Mouse (Mus musculus): ENCODE measurements around the gene Lemd1. TPM values are rescaled to one million over a fixed set of nuclear protein-coding genes. Genes with fewer than 3 reads are reported as not detected.

The Lemd1 gene
- total and polyA plus RNA-seq, 2 experiments: not detected

- Histone ChIP-seq H3K4me3 (ENCODE audit: insufficient read depth, low read depth, low read length) (no peak overlapping the region), H3K9ac (ENCODE audit: low read depth, low read length) (no peak overlapping the region), H3K4me1 (ENCODE audit: control insufficient read depth, insufficient read depth, low read length) (no peaks in the 10 kb centered on the region), H3K79me2 (ENCODE audit: control insufficient read depth, insufficient read depth, low read length) (no peaks in the 10 kb centered on the region), H3K27ac (replicated peaks; ENCODE audit: insufficient read depth, low read depth, low read length) (no peak overlapping the region), H3K36me3 (ENCODE audit: control insufficient read depth, insufficient read depth, low read length) (no peaks in the 10 kb centered on the region), H3K27me3 (ENCODE audit: control insufficient read depth, insufficient read depth, low read length) (no peaks in the 10 kb centered on the region; the same call in 1 of the 2 replicates)
- 28% methylated on average over 4 of the region's 4 CpGs for WGBS
- TF ChIP-seq CTCF (IDR thresholded peaks at IDR 0.05; ENCODE audit: low read depth, low read length) (peak; percentile 78), POLR2A (IDR thresholded peaks at IDR 0.05; ENCODE audit: extremely low read depth, insufficient read depth, low read length) (no peak)
- DNase-seq (ENCODE audit: extremely low read depth, low read depth, low spot score): peak; percentile 36
These were observed 114.9 kb downstream of the Lemd1 start for GRCm38 (mm10) chr1:132306160-132306559.

GRCm38 (mm10) chr1:132306808-132307207, 115.6 kb downstream of the Lemd1 start:
- TF ChIP-seq POLR2A (IDR thresholded peaks at IDR 0.05; ENCODE audit: extremely low read depth, insufficient read depth, low read length): no peak
- TF ChIP-seq CTCF (IDR thresholded peaks at IDR 0.05; ENCODE audit: low read depth, low read length): no peak
- 35% methylated on average over 4 of the region's 4 CpGs for WGBS
- no peak for DNase-seq (ENCODE audit: extremely low read depth, low read depth, low spot score)
- Histone ChIP-seq H3K79me2 (ENCODE audit: control insufficient read depth, insufficient read depth, low read length) (no peaks in the 10 kb centered on the region), H3K4me3 (ENCODE audit: insufficient read depth, low read depth, low read length) (no peak overlapping the region), H3K36me3 (ENCODE audit: control insufficient read depth, insufficient read depth, low read length) (no peaks in the 10 kb centered on the region), H3K9ac (ENCODE audit: low read depth, low read length) (no peak overlapping the region), H3K27me3 (ENCODE audit: control insufficient read depth, insufficient read depth, low read length) (no peaks in the 10 kb centered on the region; the same call in 1 of the 2 replicates), H3K27ac (replicated peaks; ENCODE audit: insufficient read depth, low read depth, low read length) (no peak overlapping the region), H3K4me1 (ENCODE audit: control insufficient read depth, insufficient read depth, low read length) (no peaks in the 10 kb centered on the region)

- Histone ChIP-seq H3K79me2 (ENCODE audit: control insufficient read depth, insufficient read depth, low read length) (no peaks in the 10 kb centered on the region), H3K27me3 (ENCODE audit: control insufficient read depth, insufficient read depth, low read length) (no peaks in the 10 kb centered on the region; the same call in 1 of the 2 replicates), H3K4me1 (ENCODE audit: control insufficient read depth, insufficient read depth, low read length) (no peaks in the 10 kb centered on the region), H3K9ac (ENCODE audit: low read depth, low read length) (no peak overlapping the region), H3K36me3 (ENCODE audit: control insufficient read depth, insufficient read depth, low read length) (no peaks in the 10 kb centered on the region), H3K4me3 (ENCODE audit: insufficient read depth, low read depth, low read length) (no peak overlapping the region), H3K27ac (replicated peaks; ENCODE audit: insufficient read depth, low read depth, low read length) (no peak overlapping the region)
- TF ChIP-seq CTCF (IDR thresholded peaks at IDR 0.05; ENCODE audit: low read depth, low read length) (no peak), POLR2A (IDR thresholded peaks at IDR 0.05; ENCODE audit: extremely low read depth, insufficient read depth, low read length) (no peak)
- 81% methylated on average over 6 of the region's 6 CpGs for WGBS
- DNase-seq (ENCODE audit: extremely low read depth, low read depth, low spot score): no peak
These were observed 116.7 kb downstream of the Lemd1 start for GRCm38 (mm10) chr1:132307962-132308361.

- Histone ChIP-seq H3K27ac (replicated peaks; ENCODE audit: insufficient read depth, low read depth, low read length) (no peak overlapping the region), H3K4me1 (ENCODE audit: control insufficient read depth, insufficient read depth, low read length) (no peaks in the 10 kb centered on the region), H3K79me2 (ENCODE audit: control insufficient read depth, insufficient read depth, low read length) (no peaks in the 10 kb centered on the region), H3K4me3 (ENCODE audit: insufficient read depth, low read depth, low read length) (no peak overlapping the region), H3K27me3 (ENCODE audit: control insufficient read depth, insufficient read depth, low read length) (no peaks in the 10 kb centered on the region; the same call in 1 of the 2 replicates), H3K9ac (ENCODE audit: low read depth, low read length) (no peak overlapping the region), H3K36me3 (ENCODE audit: control insufficient read depth, insufficient read depth, low read length) (no peaks in the 10 kb centered on the region)
- WGBS: 91% methylated on average over 7 of the region's 7 CpGs
- no peak for DNase-seq (ENCODE audit: extremely low read depth, low read depth, low spot score)
- TF ChIP-seq POLR2A (IDR thresholded peaks at IDR 0.05; ENCODE audit: extremely low read depth, insufficient read depth, low read length) (no peak), CTCF (IDR thresholded peaks at IDR 0.05; ENCODE audit: low read depth, low read length) (no peak)
These were observed 117.4 kb downstream of the Lemd1 start for GRCm38 (mm10) chr1:132308674-132309073.

Other genes with a start within 250 kb of the Lemd1 start
- 10.0 and 10.3 TPM in 2 replicates for gene Slc45a3, start 228.5 kb upstream of the Lemd1 start, total RNA-seq (2014; rRNA removed)
- gene Slc45a3, start 228.5 kb upstream of the Lemd1 start, polyA plus RNA-seq (2012; rRNA removed): 28.0 and 39.8 TPM in 2 replicates
- 39.4 and 42.1 TPM in 2 replicates for gene Elk4, start 183.8 kb upstream of the Lemd1 start, total RNA-seq (2014; rRNA removed)
- 17.2 and 23.3 TPM in 2 replicates for gene Elk4, start 183.8 kb upstream of the Lemd1 start, polyA plus RNA-seq (2012; rRNA removed)
- 0.09 and 0.13 TPM in 2 replicates for gene Mfsd4a, start 123.4 kb upstream of the Lemd1 start, total RNA-seq (2014; rRNA removed)
- gene Mfsd4a, start 123.4 kb upstream of the Lemd1 start, polyA plus RNA-seq (2012; rRNA removed): 0.12 and 0.21 TPM in 2 replicates
- gene Cdk18, start 51.7 kb upstream of the Lemd1 start, total RNA-seq (2014; rRNA removed): 4.7 and 5.3 TPM in 2 replicates
- 29.2 and 33.2 TPM in 2 replicates for gene Cdk18, start 51.7 kb upstream of the Lemd1 start, polyA plus RNA-seq (2012; rRNA removed)
- not detected in 2 replicates for gene AC124108.1, start within 50 bp of the Lemd1 start, total RNA-seq (2014; rRNA removed)
- gene AC124108.1, start within 50 bp of the Lemd1 start, polyA plus RNA-seq (2012; rRNA removed): not detected in 2 replicates
- gene Gm10188, start 38.3 kb downstream of the Lemd1 start, total RNA-seq (2014; rRNA removed): not detected in 2 replicates
- not detected in 2 replicates for gene Gm10188, start 38.3 kb downstream of the Lemd1 start, polyA plus RNA-seq (2012; rRNA removed)
- gene Klhdc8a, start 107.2 kb downstream of the Lemd1 start, total RNA-seq (2014; rRNA removed): 0.18 and 0.81 TPM in 2 replicates
- gene Klhdc8a, start 107.2 kb downstream of the Lemd1 start, polyA plus RNA-seq (2012; rRNA removed): 1.2 and 1.4 TPM in 2 replicates
- gene Nuak2, start 124.7 kb downstream of the Lemd1 start, total RNA-seq (2014; rRNA removed): 3.8 and 4.8 TPM in 2 replicates
- gene Nuak2, start 124.7 kb downstream of the Lemd1 start, polyA plus RNA-seq (2012; rRNA removed): 6.4 and 8.0 TPM in 2 replicates
- 1.6 and 1.9 TPM in 2 replicates for gene Tmcc2, start 199.8 kb downstream of the Lemd1 start, total RNA-seq (2014; rRNA removed)
- 2.2 and 2.5 TPM in 2 replicates for gene Tmcc2, start 199.8 kb downstream of the Lemd1 start, polyA plus RNA-seq (2012; rRNA removed)
- gene Dstyk, start 226.1 kb downstream of the Lemd1 start, total RNA-seq (2014; rRNA removed): 8.9 and 10.1 TPM in 2 replicates
- gene Dstyk, start 226.1 kb downstream of the Lemd1 start, polyA plus RNA-seq (2012; rRNA removed): 3.6 and 4.1 TPM in 2 replicates